Mouse (Mus musculus) forebrain, embryonic 15.5 days (tissue): ENCODE data around the gene Lrch3. TPM values are rescaled to one million over a fixed set of nuclear protein-coding genes. Genes with fewer than 3 reads are reported as not detected.

Source experiments
- ATAC-seq: fragments of 200-750 bp; cut with Nextera tagmentation; replicated peaks from 2 replicates; pipeline ENCODE4 v1.8.0; 2017; ENCODE audit warnings: mild to moderate bottlenecking, moderate TSS enrichment, moderate library complexity
- H3K27ac ChIP-seq: fragments of 300-500 bp; sonication (generic); replicated peaks from 2 replicates; pipeline ENCODE4 v1.5.1; 2015; ENCODE audit warnings: mild to moderate bottlenecking, inconsistent platforms
- H3K27me3 ChIP-seq: fragments of 300-500 bp; sonication (generic); 2 replicates; pipeline ENCODE4 v1.6.1; 2015; ENCODE audit warnings: inconsistent platforms
- H3K36me3 ChIP-seq: fragments of 300-500 bp; sonication (generic); 2 replicates; pipeline ENCODE4 v1.6.1; 2015; ENCODE audit warnings: mild to moderate bottlenecking, inconsistent platforms
- H3K4me1 ChIP-seq: fragments of 300-500 bp; sonication (generic); 2 replicates; pipeline ENCODE4 v1.6.1; 2015; ENCODE audit warnings: inconsistent platforms
- H3K4me2 ChIP-seq: fragments of 300-500 bp; sonication (generic); replicated peaks from 2 replicates; pipeline ENCODE4 v1.6.1; 2015; ENCODE audit warnings: mild to moderate bottlenecking, inconsistent platforms
- H3K4me3 ChIP-seq: fragments of 300-500 bp; sonication (generic); 2 replicates; pipeline ENCODE4 v1.5.1; 2015; ENCODE audit warnings: mild to moderate bottlenecking, inconsistent platforms
- H3K9ac ChIP-seq: fragments of 300-500 bp; sonication (generic); replicated peaks from 2 replicates; pipeline ENCODE4 v1.6.1; 2015; ENCODE audit warnings: mild to moderate bottlenecking, inconsistent platforms
- H3K9me3 ChIP-seq: fragments of 300-500 bp; sonication (generic); 2 replicates; pipeline ENCODE4 v1.6.1; 2016; ENCODE audit warnings: inconsistent platforms
- WGBS: fragments of 180-500 bp; shearing (Covaris S2); methylation state at CpG from one replicate; pipeline ENCODE4 v1.1.7; 2015; ENCODE audit warnings: mixed read lengths; 5-methylcytosine and 5-hydroxymethylcytosine counted together
- polyA plus RNA-seq: library from polyadenylated mRNA; unstranded; fragments of >200 nt; fragmentation: Nextera tagmentation; extraction: Ambion mirVana; gene quantifications from 2 replicates; pipeline ENCODE4 v1.2.1, GENCODE M21; 2015

The Lrch3 gene
- polyA plus RNA-seq, 1 experiment from 2014 or later, result 36.5 TPM

DNA sequence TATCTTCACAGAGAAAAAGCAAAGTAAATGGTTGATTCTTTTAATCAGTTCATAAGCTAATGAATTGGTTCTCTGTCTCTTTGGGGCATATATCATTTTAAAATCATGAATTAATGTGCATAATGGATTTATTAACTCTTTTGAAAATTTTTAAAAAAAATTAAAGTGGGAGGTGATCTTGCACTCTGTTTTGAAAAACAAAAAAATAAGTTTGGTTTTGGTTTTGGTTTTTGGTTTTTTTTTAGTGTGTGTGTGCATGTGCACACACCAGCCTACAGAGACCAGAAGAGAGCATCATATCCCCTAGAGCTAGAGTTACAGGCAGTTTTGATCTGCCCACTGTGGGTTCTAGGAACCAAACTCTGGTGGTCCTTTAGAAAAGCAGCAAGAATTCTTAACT lies 35.4 kb downstream of the Lrch3 start:
- no peak overlapping the region for H3K4me3 ChIP-seq
- H3K36me3 ChIP-seq, result peaks cover 6% of the 10 kb centered on the region; the same call in 1 of the 2 replicates
- no peak for ATAC-seq
- no peaks in the 10 kb centered on the region for H3K9me3 ChIP-seq
- no peak overlapping the region for H3K4me2 ChIP-seq
- H3K27me3 ChIP-seq, result no peaks in the 10 kb centered on the region
- H3K9ac ChIP-seq, result no peak overlapping the region
- H3K4me1 ChIP-seq, result no peaks in the 10 kb centered on the region
- no peak overlapping the region for H3K27ac ChIP-seq

DNA sequence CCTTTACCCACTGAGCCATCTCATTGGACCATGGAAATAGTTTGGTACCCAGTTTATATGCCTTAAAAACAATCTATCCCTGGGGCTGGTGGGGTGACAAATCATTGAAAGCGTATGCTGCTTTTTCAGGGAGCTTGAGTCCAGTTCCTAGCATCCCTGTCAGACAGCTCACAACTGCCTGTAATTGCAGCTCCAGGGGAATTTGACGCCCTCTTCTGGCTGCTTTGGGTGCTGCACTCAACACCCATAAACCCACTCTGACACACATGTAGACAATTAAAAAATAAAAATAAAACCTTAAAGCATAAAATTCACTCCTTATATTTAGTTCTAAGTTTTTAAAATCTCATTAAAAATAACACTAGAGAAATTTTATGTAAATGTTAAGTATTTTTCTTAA lies 37.2 kb downstream of the Lrch3 start:
- Histone ChIP-seq H3K4me1 (no peaks in the 10 kb centered on the region), H3K9ac (no peak overlapping the region), H3K27me3 (no peaks in the 10 kb centered on the region), H3K4me3 (no peak overlapping the region), H3K9me3 (no peaks in the 10 kb centered on the region), H3K4me2 (no peak overlapping the region), H3K27ac (no peak overlapping the region), H3K36me3 (peaks cover 14% of the 10 kb centered on the region)
- ATAC-seq, result no peak
- 86% methylated on average over 2 of the region's 2 CpGs for WGBS

DNA sequence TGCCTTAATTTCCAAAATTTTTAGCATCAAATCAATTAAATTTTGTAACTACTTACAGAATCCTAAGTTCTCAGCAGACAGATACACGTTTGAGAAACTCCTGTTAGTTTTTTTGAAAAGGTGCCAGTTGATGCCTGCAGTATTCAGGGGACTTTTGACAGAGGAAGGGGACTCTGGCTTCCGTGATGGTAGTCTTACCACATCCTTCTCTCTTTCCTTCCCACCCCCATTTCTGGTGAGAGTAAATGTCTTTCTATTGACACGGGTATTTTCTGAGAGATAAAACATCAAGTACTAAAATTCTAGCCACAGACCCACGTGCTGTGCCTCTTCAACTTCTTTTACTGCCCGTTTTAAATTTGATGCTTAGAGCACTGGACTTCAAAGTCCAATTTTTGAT lies 39.9 kb downstream of the Lrch3 start:
- 83% methylated on average over 5 of the region's 5 CpGs for WGBS
- Histone ChIP-seq H3K9ac (no peak overlapping the region), H3K27ac (no peak overlapping the region), H3K27me3 (no peaks in the 10 kb centered on the region), H3K4me3 (no peak overlapping the region), H3K4me2 (no peak overlapping the region), H3K4me1 (no peaks in the 10 kb centered on the region), H3K9me3 (no peaks in the 10 kb centered on the region), H3K36me3 (peaks cover 15% of the 10 kb centered on the region)
- ATAC-seq, result no peak

DNA sequence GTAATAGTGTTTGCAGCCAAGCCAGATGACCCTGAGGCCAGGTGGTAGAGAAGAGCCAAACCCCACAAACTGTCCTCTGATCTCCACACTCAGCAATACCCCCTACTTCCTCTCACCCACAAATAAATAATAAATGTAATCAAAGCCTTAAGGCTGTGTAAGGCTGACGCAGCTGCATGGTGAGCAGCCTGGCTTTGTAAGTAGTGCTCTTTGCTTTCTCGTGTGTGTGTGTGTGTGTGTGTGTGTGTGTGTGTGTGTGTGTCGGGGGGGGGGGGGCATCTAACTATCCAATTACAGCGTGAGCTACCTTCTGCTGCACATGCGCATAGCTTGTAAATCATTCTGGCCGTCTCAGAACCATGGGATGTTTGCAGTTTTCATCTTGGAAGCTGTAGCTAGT lies 40.4 kb downstream of the Lrch3 start:
- H3K4me2 ChIP-seq, result no peak overlapping the region
- no peaks in the 10 kb centered on the region for H3K9me3 ChIP-seq
- ATAC-seq, result no peak
- no peak overlapping the region for H3K27ac ChIP-seq
- H3K4me3 ChIP-seq, result no peak overlapping the region
- 74% methylated on average over 6 of the region's 6 CpGs for WGBS
- H3K4me1 ChIP-seq, result no peaks in the 10 kb centered on the region
- H3K27me3 ChIP-seq, result no peaks in the 10 kb centered on the region
- peaks cover 15% of the 10 kb centered on the region for H3K36me3 ChIP-seq
- no peak overlapping the region for H3K9ac ChIP-seq

DNA sequence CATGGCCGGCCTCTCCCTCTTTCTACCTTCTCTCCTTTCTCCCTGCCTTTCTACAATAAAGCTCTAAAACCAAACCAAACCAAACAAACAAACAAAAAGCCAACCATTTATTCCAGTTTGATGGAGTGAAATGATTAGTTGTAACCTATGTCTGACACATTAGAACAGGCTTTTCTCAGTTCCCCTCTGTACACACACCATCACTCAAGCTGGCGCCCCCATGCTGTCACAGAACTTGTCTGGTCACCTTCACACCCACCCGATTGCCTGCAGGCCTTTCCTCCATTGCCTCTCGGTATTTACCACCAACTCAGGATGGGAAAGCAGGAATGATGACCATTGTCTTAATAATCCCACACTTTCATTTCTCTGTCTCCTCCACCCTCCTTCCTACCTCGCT lies 43.0 kb downstream of the Lrch3 start:
- H3K36me3 ChIP-seq, result peaks cover 27% of the 10 kb centered on the region
- H3K27ac ChIP-seq, result no peak overlapping the region
- WGBS, result 76% methylated on average over 5 of the region's 5 CpGs
- H3K4me2 ChIP-seq, result no peak overlapping the region
- no peak overlapping the region for H3K4me3 ChIP-seq
- H3K9me3 ChIP-seq, result no peaks in the 10 kb centered on the region
- no peaks in the 10 kb centered on the region for H3K4me1 ChIP-seq
- ATAC-seq, result no peak
- no peaks in the 10 kb centered on the region for H3K27me3 ChIP-seq
- no peak overlapping the region for H3K9ac ChIP-seq

DNA sequence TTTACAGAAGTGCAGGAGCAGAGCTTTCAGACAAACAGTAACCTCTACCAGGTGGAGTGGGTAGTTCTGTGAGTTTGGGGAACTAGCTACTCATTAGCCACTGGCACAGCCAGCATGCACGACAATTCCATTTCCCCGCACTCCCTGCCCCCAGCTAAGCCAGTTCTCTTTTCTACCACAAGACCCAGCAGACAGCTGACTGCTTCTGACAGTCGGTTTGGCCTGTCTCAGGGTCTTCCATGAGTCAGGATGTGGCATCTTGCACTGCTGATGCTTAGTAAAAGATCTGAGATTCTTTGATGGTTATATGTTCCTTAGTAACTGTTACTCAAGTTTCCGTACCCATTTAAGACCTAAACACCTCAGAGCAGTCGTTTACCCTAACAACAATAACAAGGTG lies 58.6 kb downstream of the Lrch3 start:
- Histone ChIP-seq H3K36me3 (peaks cover 15% of the 10 kb centered on the region), H3K9ac (no peak overlapping the region), H3K4me2 (no peak overlapping the region), H3K9me3 (no peaks in the 10 kb centered on the region), H3K27ac (no peak overlapping the region), H3K4me3 (no peak overlapping the region), H3K27me3 (no peaks in the 10 kb centered on the region), H3K4me1 (no peaks in the 10 kb centered on the region)
- no peak for ATAC-seq
- 75% methylated on average over 5 of the region's 5 CpGs for WGBS

DNA sequence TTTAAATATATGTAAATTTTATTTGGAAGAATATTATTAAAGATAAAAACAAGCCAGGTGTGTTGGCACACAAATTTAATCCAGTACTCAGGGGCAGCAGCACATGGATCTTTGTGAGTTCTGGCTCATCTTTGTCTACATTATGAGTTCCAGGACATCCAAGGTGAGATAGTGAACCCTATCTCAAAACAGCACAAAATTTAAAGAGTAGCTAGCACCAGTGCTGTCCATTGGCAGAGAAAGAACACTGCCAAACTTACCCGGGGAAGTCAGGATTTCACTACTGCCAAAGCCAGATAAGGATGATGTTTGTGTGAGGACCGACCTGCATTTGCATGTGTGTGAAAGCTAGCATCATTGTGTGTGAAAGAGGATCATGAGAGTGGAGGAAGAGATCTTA lies 59.1 kb downstream of the Lrch3 start:
- no peaks in the 10 kb centered on the region for H3K27me3 ChIP-seq
- no peaks in the 10 kb centered on the region for H3K9me3 ChIP-seq
- ATAC-seq, result no peak
- H3K4me3 ChIP-seq, result no peak overlapping the region
- H3K9ac ChIP-seq, result no peak overlapping the region
- H3K27ac ChIP-seq, result no peak overlapping the region
- H3K4me1 ChIP-seq, result no peaks in the 10 kb centered on the region
- 82% methylated on average over 2 of the region's 2 CpGs for WGBS
- peaks cover 16% of the 10 kb centered on the region for H3K36me3 ChIP-seq
- no peak overlapping the region for H3K4me2 ChIP-seq

DNA sequence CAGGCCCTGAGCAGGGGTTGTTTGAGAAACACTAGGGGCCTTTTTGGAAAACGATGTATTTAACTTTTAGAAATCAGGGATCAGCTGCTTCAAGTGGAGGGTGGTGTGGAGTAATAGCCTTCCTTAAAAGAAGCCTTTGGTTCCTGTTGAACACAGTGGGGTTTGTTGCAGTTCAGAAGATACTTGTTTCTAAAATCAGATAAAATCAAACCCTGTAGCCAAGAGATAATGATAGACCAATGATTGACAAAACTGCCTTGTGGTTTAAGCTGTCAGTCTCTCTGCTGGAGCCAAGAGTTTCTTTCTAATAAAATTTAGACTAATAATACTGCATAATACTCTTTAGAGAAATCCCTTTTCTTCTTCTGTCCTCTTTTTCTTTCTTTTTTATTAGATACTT lies 66.3 kb downstream of the Lrch3 start:
- 60% methylated on average over 1 of the region's 1 CpGs for WGBS
- Histone ChIP-seq H3K4me3 (no peak overlapping the region), H3K27ac (no peak overlapping the region), H3K4me2 (no peak overlapping the region), H3K9me3 (no peaks in the 10 kb centered on the region), H3K27me3 (no peaks in the 10 kb centered on the region), H3K4me1 (no peaks in the 10 kb centered on the region), H3K36me3 (peaks cover 27% of the 10 kb centered on the region), H3K9ac (no peak overlapping the region)
- ATAC-seq, result no peak

DNA sequence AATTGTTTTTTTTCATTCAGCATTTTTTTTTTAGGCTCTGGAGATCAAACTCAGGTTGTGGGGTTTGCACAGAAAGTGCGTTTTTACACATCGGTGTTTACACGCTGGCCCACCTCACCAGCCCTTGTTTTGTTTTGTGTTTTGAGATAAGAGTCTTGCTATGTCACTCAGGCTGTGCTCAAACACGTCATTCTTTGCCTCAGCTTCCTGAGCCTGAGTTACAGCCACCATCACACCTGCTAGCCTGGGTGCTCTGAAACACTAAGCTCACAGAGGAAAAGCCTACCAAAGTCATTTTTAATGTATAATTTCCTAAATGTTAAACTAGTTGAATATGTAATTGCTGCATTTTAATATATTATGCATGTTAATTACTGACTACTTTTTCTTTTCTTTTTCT lies 67.5 kb downstream of the Lrch3 start:
- Histone ChIP-seq H3K36me3 (peaks cover 24% of the 10 kb centered on the region; the same call in 1 of the 2 replicates), H3K27me3 (no peaks in the 10 kb centered on the region), H3K27ac (no peak overlapping the region), H3K4me1 (no peaks in the 10 kb centered on the region), H3K9me3 (no peaks in the 10 kb centered on the region), H3K4me2 (no peak overlapping the region), H3K9ac (no peak overlapping the region), H3K4me3 (no peak overlapping the region)
- 93% methylated on average over 4 of the region's 4 CpGs for WGBS
- no peak for ATAC-seq

DNA sequence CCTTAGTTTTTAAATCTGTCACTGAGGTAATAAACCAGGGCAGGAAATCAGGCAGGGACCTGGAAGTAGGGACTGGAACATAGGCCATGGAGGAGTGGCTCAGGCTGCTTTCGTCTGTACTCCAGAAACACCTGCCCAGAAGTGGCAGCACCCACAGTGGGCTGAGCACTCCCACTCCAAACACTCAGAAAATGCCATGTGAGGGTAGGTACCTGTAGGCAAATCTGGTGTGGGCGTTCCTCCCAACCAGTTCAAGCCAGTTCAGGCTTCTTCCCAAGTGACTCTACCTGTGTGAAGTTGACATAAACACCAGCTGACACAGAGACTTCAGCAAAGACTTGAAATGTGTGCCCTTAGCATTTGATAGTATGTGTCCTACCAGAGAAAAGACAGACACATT lies 70.7 kb downstream of the Lrch3 start:
- Histone ChIP-seq H3K9me3 (no peaks in the 10 kb centered on the region), H3K27me3 (no peaks in the 10 kb centered on the region), H3K36me3 (peaks cover 28% of the 10 kb centered on the region; the same call in 1 of the 2 replicates), H3K27ac (no peak overlapping the region), H3K4me1 (no peaks in the 10 kb centered on the region), H3K4me3 (no peak overlapping the region), H3K9ac (no peak overlapping the region), H3K4me2 (no peak overlapping the region)
- no peak for ATAC-seq
- WGBS, result 92% methylated on average over 2 of the region's 2 CpGs

DNA sequence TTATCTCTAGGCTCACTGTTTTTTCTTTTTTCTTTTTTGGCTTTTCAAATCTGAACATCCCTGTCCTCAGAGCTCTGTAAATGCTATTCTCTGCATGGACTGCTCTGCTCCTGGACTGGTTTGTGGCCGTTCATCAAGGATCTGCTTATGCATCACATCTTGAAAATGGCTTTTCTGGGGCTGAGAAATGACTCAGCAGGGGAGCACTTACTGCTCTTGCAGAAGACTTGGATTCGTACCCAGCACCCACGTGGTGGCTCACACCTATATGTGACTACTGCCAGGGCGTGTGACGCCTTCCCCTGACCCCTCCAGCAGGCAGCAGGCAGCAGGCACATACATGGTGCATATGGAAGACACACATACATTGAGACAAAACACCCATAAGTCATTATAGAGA lies 78.3 kb downstream of the Lrch3 start:
- no peak for ATAC-seq
- H3K36me3 ChIP-seq, result peaks cover 38% of the 10 kb centered on the region

DNA sequence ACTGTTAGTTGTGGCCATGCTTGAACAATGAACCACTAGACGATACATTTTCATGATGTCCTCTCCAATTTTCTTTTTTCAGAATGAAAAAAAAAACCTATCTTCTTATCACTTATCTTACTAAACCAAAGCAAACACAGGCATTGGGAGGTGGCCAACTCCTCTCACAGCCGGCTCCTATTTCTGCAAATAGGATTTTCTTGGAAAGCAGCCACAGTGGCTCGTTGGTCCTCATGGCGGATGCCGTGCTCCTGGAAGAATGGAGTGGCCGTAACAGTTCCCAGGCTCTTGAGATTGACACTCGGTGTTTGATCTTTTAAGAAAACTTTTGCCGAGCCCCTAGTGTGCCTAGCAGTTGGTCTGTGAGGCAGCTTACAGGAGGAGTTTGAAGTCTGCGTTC lies 91.3 kb downstream of the Lrch3 start:
- H3K9me3 ChIP-seq, result no peaks in the 10 kb centered on the region
- H3K9ac ChIP-seq, result no peak overlapping the region
- 17% methylated on average over 9 of the region's 9 CpGs for WGBS
- H3K4me2 ChIP-seq, result no peak overlapping the region
- no peak overlapping the region for H3K27ac ChIP-seq
- ATAC-seq, result no peak
- peaks cover 12% of the 10 kb centered on the region; the same call in 1 of the 2 replicates for H3K4me1 ChIP-seq
- H3K27me3 ChIP-seq, result no peaks in the 10 kb centered on the region
- H3K4me3 ChIP-seq, result no peak overlapping the region
- peaks cover 48% of the 10 kb centered on the region for H3K36me3 ChIP-seq

More for the DNA sequence above, 78.3 kb downstream of the Lrch3 start:
- 89% methylated on average over 5 of the region's 5 CpGs for WGBS
- no peaks in the 10 kb centered on the region for H3K27me3 ChIP-seq
- no peaks in the 10 kb centered on the region for H3K9me3 ChIP-seq
- H3K9ac ChIP-seq, result no peak overlapping the region
- no peak overlapping the region for H3K4me3 ChIP-seq
- no peaks in the 10 kb centered on the region for H3K4me1 ChIP-seq
- H3K4me2 ChIP-seq, result no peak overlapping the region
- no peak overlapping the region for H3K27ac ChIP-seq

DNA sequence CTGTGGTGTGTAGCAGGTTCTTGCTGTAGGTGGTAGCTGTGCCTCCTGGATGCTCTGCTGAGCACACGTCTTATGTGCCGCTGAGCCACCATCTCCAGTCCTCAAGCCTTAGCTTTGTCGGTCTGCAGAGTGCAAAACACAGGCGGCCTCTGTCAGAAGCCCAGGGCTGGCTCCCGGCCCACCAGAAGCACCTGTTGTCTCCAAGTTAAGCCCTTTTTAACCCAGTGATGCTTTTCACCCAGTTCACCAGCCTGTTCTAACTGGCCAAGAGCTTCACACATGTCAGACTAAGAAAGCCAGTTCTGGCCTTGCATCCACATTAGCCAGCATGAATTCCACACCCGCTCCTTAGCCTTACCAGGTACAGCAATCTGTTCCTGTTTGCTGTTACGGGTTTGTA lies 93.0 kb downstream of the Lrch3 start:
- H3K9me3 ChIP-seq, result no peaks in the 10 kb centered on the region
- WGBS, result 82% methylated on average over 7 of the region's 7 CpGs
- no peak overlapping the region for H3K4me2 ChIP-seq
- no peaks in the 10 kb centered on the region for H3K27me3 ChIP-seq
- peaks cover 37% of the 10 kb centered on the region for H3K36me3 ChIP-seq
- no peak for ATAC-seq
- H3K9ac ChIP-seq, result no peak overlapping the region
- H3K4me1 ChIP-seq, result peaks cover 12% of the 10 kb centered on the region; the same call in 1 of the 2 replicates
- no peak overlapping the region for H3K4me3 ChIP-seq
- no peak overlapping the region for H3K27ac ChIP-seq
